Mouse (Mus musculus) T-helper 17 cell (primary cell): ENCODE measurements at regions not wholly inside any gene's neighbourhood (a gene's known extent, or its start where the extent isn't known, plus 50 kb on each side); places are given as distances from the start of the nearest gene placed in this dataset.

Experiments
- in situ Hi-C, 2 experiments: fragments of 300-600 bp; cut with MboI, MseI; formaldehyde crosslinking; loops; 1 replicate in 1 of 2; 2 replicates in 1 of 2; pipeline ENCODE4 v1.15.1; 2025; ENCODE audit warnings: high pct_unique_total_duplicates in 2 of 2

DNA sequence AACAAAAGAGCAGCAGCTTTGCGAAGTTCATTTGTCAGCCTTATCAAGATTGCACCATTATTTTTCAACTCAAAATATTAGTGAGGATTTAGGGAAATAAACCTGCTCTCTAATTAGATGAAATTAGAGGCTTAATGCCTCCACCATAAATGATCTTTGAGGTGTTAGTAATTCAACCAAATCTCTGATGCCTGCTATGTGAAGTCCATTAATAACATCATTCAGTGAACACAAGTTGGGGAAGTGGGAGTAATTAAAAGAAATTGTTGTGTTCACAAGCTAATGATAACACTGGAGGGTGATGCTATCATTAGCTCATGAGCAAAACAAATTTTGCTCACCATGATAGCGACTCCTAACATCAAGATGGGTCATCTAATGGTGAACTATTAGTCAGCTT lies 246.0 kb downstream of the Ttc6 start:
- in situ Hi-C loops: loop anchor here in 1 of 2 experiments (25.0 kb wide), 1 partner anchor 827 kb away; no protein-coding TSS in a partner anchor

DNA sequence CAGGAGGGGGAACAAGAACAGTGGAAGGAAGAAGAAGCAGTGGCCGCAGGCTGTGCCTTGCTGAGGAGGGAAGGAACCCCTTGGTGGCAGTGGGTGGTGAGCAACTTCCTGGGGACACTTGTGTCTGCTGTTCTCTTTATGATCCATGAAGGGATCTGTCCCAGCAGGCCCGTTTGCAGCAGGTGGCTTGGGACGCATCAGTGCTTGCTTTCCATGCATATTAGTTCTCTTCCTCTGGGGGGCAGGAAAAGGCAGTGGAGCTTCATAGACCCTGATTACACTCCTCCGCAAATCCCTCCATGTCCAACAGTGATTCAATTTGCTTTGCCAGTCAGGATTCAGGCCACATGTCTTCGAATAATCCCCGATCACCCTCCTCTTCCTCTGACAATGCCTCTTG lies 259.9 kb downstream of the Ttc6 start:
- in situ Hi-C loops: loop anchor here in 1 of 2 experiments (10.0 to 25.0 kb wide), 2 partner anchors 813 to 981 kb away; no protein-coding TSS in a partner anchor

DNA sequence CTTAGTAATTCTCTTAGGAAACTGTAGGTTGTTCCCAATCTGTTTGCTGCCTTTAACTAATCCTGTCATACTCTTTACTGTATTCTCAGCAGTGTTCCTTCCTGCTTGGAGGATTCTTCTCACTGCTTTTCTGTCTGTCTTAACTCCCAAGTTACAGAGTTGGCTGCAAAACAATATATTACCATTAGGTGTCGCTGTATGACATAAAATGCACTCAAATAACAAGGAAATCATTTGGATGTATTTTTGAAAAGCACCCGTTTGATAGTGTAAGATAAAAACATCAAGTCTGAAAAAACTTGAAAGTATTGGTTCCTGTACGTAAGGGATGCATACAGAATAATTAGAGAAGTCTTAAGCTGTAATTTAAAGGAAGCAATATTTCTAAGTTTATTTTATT lies 261.8 kb downstream of the Ttc6 start:
- in situ Hi-C loops: loop anchor here (5.0 to 25.0 kb wide), 4 partner anchors 979 to 1117 kb away; no protein-coding TSS in a partner anchor

DNA sequence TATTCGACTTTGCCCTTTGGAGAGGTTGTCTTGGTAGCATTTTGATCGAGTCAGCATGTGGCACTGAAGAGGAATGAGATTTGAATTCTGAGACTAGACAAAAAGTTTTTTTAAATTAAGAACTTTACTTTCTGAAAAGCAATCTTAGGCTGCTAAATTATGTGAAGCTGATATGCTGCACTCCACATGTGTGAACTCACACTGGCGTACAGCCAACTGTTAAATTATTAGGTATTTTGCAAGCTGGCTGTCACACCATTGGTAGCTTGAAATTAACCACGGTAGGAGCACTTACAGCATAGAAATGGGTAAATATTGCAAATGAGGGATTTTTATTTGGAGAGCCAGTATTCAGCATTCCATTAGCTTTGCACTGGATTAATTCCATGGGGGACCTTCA lies 278.9 kb downstream of the Ttc6 start:
- in situ Hi-C loops: loop anchor here in 1 of 2 experiments (25.0 kb wide), 1 partner anchor 1094 kb away; no protein-coding TSS in a partner anchor

DNA sequence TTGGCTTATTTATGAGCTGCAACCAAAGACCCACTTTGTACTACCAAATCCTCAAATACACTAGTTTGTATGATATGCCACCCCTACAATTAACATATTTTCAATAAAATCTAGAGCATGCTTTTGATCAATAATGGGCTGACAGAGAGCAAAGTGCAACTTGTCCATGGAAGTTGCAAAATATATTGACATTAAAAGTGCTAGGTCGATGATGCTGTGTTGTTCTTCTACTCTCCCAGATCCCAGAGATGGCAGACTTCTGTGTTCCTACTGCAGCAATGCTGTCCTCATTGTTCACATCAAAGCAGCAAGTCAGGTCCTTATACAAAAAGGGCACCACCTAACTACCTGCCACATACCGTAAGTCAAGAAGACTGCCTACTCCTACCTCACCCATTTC lies 307.1 kb downstream of the Ttc6 start:
- in situ Hi-C loops: loop anchor here in 1 of 2 experiments (5.0 kb wide), 1 partner anchor 944 kb away; no protein-coding TSS in a partner anchor

- in situ Hi-C loops: no loop called here
These were observed 320.6 kb upstream of the Sstr1 start for GRCm38 (mm10) chr12:57890783-57891478.

- in situ Hi-C loops: no loop called here
These were observed 320.0 kb upstream of the Sstr1 start for GRCm38 (mm10) chr12:57891556-57891955.

DNA sequence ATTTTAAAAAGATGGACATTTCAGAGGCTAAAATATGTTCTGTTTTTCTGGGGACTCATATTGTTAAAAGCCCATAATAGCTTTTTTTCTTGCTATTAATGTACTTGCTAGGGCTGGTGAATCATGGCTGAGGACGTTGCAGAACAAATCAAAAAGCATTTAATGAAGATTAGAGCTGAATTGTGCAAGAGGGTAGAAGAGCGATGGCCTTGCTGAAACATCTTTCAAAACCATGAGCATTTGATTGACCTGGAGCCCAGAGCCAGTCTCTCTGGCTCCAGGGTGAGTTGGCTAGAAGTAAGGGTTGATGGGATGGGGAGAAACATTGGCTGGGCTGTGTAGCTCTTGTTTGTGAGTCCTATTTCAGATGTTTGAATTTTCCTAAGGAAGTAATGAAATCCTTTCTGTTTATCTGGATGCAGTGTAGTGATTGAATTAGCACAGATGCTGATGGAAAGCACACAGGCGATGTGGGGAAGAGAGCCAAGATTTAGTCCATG lies 313.8 kb upstream of the Sstr1 start:
- in situ Hi-C loops: no loop called here

GRCm38 (mm10) chr12:57904658-57905057 lies 306.9 kb upstream of the Sstr1 start:
- in situ Hi-C loops: no loop called here

DNA sequence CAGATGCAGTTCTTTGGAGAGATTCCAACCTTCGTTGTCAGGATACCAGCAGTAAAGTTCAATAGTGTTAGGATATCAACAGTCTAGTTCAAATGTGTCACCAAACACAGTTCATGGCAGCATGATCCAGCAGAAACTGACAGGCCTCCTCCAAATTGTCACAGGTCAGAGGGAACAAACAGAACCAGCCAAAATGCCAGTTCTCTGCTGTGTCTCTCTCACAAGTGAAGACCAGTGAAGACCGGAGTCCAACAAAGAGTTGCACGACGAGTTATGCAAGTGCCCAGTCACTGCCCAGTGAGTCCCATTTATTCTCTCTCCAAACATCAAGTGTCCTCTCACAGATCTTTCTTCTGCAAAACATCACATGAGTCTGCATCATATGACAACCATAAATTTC lies 293.4 kb upstream of the Sstr1 start:
- in situ Hi-C loops: no loop called here

DNA sequence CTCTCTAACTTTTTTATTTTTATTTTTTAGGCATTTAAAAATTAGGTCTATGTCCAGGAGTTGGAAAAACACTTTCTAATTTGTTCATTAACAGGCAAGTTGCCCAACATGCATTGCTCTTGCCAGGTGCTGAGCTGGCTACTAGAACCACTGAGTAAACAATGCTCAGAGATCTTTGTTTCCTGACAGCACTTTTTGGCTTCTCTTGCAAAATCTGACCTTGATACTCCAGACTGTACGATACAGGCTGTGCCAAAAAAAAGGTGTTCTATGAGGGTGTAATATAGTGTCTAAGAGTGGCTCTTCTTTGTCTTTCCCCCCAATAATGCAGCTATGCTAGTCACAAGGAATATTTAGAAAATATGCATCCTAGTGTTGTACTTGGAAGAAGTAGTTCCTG lies 289.5 kb upstream of the Sstr1 start:
- in situ Hi-C loops: no loop called here

GRCm38 (mm10) chr12:57924422-57924821 lies 287.1 kb upstream of the Sstr1 start:
- in situ Hi-C loops: no loop called here

GRCm38 (mm10) chr12:57926886-57927285 lies 284.7 kb upstream of the Sstr1 start:
- in situ Hi-C loops: no loop called here

- in situ Hi-C loops: no loop called here
These were observed 283.5 kb upstream of the Sstr1 start for GRCm38 (mm10) chr12:57928030-57928429.

DNA sequence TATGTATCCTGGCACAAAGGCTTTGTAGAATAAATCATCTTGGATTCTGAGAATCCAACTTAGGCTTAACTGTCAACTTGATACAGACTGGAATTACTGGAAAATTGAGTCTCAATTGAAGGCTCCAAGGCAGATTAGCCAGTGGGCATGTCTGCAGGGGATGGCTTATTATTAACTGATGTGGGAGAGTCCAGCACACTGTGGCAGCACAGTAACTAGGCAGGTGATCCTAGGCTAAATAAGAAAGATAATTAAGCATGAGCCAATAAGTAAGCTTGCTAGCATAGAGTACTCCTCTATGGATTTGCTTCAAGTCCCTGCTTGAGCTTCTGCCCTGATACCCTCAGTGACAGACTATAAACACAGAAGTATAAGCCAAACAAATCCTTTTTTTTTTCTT lies 279.7 kb upstream of the Sstr1 start:
- in situ Hi-C loops: no loop called here

GRCm38 (mm10) chr12:57949886-57950285 lies 261.7 kb upstream of the Sstr1 start:
- in situ Hi-C loops: no loop called here

DNA sequence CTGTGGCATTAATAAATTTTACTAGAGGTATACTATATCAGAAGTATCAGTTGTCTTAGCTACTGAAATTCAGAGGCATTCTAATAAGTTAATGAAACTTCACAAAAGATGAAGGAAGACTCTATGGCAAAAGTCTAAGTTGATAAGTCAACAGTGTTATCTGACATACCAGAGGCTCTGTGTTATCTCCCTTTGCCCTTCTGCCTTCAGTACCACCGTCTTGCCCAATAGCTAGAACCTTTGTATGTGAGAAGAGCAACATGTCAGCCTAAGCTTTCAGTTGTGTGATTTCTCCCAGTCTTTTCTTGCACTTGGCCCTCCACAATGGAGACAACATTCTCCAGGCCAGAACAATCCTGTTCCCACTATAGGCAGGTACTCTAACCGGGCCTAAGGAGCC lies 253.0 kb upstream of the Sstr1 start:
- in situ Hi-C loops: no loop called here

DNA sequence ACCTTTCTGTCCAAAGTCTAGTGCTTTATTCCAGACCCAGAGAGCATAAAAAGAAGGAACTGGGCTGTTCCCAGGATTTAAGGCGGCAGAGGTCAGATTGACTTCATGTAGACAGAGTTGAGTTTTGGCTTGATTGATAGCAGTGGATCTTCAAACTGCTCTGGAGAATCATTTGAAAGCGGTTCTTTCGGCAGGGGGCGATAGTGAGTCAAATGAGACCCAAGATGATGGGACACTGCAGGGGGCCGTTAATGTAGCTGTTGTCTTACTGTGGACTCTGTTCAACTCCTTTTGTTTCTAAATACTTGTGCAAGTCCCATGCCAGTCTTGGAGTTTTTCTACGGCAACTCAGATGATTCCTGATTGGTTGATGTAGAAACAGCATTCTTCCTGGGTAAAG lies 251.4 kb upstream of the Sstr1 start:
- in situ Hi-C loops: no loop called here

- in situ Hi-C loops: no loop called here
These were observed 242.4 kb upstream of the Sstr1 start for GRCm38 (mm10) chr12:57969168-57969567.

DNA sequence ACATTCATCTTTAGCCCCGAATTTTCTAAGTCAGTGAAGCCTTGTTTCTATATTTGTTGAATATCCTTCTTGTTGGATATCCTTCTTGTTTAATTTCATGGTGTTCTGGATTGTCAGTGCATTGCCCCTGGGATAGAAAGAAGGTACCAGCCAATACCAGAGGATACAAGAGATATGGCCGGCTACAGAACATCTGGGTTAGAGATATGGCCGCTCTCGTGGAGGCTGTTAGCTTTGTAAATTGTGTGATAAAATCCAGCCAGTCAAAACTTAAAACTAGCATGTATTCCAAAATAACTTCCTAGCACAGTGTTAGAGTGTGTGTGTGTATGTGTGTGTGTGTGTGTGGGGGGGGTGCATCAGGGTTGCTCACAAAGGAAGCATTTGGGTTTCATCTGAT lies 241.4 kb upstream of the Sstr1 start:
- in situ Hi-C loops: no loop called here

DNA sequence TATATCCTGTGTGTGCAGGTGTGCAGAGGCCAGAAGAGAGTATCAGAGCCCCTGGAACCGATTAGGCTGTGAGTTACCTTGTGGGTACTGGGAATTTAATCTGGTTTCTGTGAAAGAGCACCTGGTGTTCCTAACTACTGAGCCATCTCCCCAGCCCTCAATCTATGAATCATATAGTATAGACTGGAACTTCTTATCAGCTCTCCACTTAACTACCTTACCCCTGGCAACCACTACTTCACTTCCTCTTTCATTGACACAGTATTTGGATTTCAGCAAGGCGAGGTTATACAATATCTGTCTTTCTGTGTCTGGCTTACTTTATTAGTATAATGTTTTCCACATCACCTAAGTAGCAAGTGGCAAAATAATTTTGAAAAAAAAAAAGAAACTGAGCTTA lies 239.1 kb upstream of the Sstr1 start:
- in situ Hi-C loops: no loop called here
